Mouse (Mus musculus): ENCODE results near the gene Golgb1. TPM values are rescaled to one million over a fixed set of nuclear protein-coding genes. Genes with fewer than 3 reads are reported as not detected.

Golgb1 gene
- polyA plus RNA-seq, 1 experiment from 2014 or later: 59.3 TPM

- no peak for ATAC-seq (ENCODE audit: insufficient number of reproducible peaks, low FRiP score)
- no peak overlapping the region for H3K4me3 ChIP-seq
- no peaks in the 10 kb centered on the region for H3K4me1 ChIP-seq (replicated peaks)
- no peak overlapping the region for H3K27ac ChIP-seq (ENCODE audit: poor library complexity, severe bottlenecking)
- no peak overlapping the region for H3K4me2 ChIP-seq
- no peak overlapping the region for H3K9ac ChIP-seq
- no peaks in the 10 kb centered on the region for H3K27me3 ChIP-seq (replicated peaks)
- 95% methylated on average over 10 of the region's 10 CpGs for WGBS
- H3K36me3 ChIP-seq: peaks cover 79% of the 10 kb centered on the region
- no peaks in the 10 kb centered on the region for H3K9me3 ChIP-seq (replicated peaks)
Measured at GRCm38 (mm10) chr16:36918505-36918904, 43.6 kb downstream of the Golgb1 start.

- no peak overlapping the region for H3K4me3 ChIP-seq
- H3K4me1 ChIP-seq (replicated peaks): no peaks in the 10 kb centered on the region
- ATAC-seq (ENCODE audit: insufficient number of reproducible peaks, low FRiP score): no peak
- H3K27ac ChIP-seq (ENCODE audit: poor library complexity, severe bottlenecking): no peak overlapping the region
- H3K36me3 ChIP-seq: peaks cover 75% of the 10 kb centered on the region
- no peaks in the 10 kb centered on the region for H3K27me3 ChIP-seq (replicated peaks)
- H3K9ac ChIP-seq: no peak overlapping the region
- 82% methylated on average over 3 of the region's 3 CpGs for WGBS
- H3K9me3 ChIP-seq (replicated peaks): no peaks in the 10 kb centered on the region
- H3K4me2 ChIP-seq: no peak overlapping the region
Measured at GRCm38 (mm10) chr16:36920410-36920809, 45.5 kb downstream of the Golgb1 start.

GRCm38 (mm10) chr16:36921067-36921613 is 46.2 kb downstream of the Golgb1 start:
- no peak for ATAC-seq (ENCODE audit: insufficient number of reproducible peaks, low FRiP score)
- no peak overlapping the region for H3K4me2 ChIP-seq
- 90% methylated on average over 8 of the region's 8 CpGs for WGBS
- H3K36me3 ChIP-seq: peaks cover 75% of the 10 kb centered on the region
- no peak overlapping the region for H3K4me3 ChIP-seq
- H3K4me1 ChIP-seq (replicated peaks): no peaks in the 10 kb centered on the region
- no peak overlapping the region for H3K27ac ChIP-seq (ENCODE audit: poor library complexity, severe bottlenecking)
- no peaks in the 10 kb centered on the region for H3K27me3 ChIP-seq (replicated peaks)
- H3K9me3 ChIP-seq (replicated peaks): no peaks in the 10 kb centered on the region
- no peak overlapping the region for H3K9ac ChIP-seq

GRCm38 (mm10) chr16:36921980-36922379 is 47.0 kb downstream of the Golgb1 start:
- no peak overlapping the region for H3K4me3 ChIP-seq
- H3K9ac ChIP-seq: no peak overlapping the region
- H3K27me3 ChIP-seq (replicated peaks): no peaks in the 10 kb centered on the region
- no peaks in the 10 kb centered on the region for H3K4me1 ChIP-seq (replicated peaks)
- peaks cover 76% of the 10 kb centered on the region for H3K36me3 ChIP-seq
- ATAC-seq (ENCODE audit: insufficient number of reproducible peaks, low FRiP score): no peak
- 81% methylated on average over 6 of the region's 6 CpGs for WGBS
- H3K4me2 ChIP-seq: no peak overlapping the region
- no peaks in the 10 kb centered on the region for H3K9me3 ChIP-seq (replicated peaks)
- no peak overlapping the region for H3K27ac ChIP-seq (ENCODE audit: poor library complexity, severe bottlenecking)

GRCm38 (mm10) chr16:36924312-36924711 is 49.4 kb downstream of the Golgb1 start:
- Histone ChIP-seq H3K36me3 (peaks cover 78% of the 10 kb centered on the region), H3K9ac (no peak overlapping the region), H3K27me3 (replicated peaks) (no peaks in the 10 kb centered on the region), H3K4me1 (replicated peaks) (no peaks in the 10 kb centered on the region), H3K9me3 (replicated peaks) (no peaks in the 10 kb centered on the region), H3K4me3 (no peak overlapping the region), H3K4me2 (no peak overlapping the region), H3K27ac (ENCODE audit: poor library complexity, severe bottlenecking) (no peak overlapping the region)
- no peak for ATAC-seq (ENCODE audit: insufficient number of reproducible peaks, low FRiP score)
- 90% methylated on average over 8 of the region's 8 CpGs for WGBS

GRCm38 (mm10) chr16:36925351-36925750 is 50.4 kb downstream of the Golgb1 start:
- Histone ChIP-seq H3K9ac (no peak overlapping the region), H3K27ac (ENCODE audit: poor library complexity, severe bottlenecking) (no peak overlapping the region), H3K4me3 (no peak overlapping the region), H3K4me2 (no peak overlapping the region), H3K9me3 (replicated peaks) (no peaks in the 10 kb centered on the region), H3K36me3 (peaks cover 79% of the 10 kb centered on the region), H3K27me3 (replicated peaks) (no peaks in the 10 kb centered on the region), H3K4me1 (replicated peaks) (no peaks in the 10 kb centered on the region)
- 85% methylated on average over 6 of the region's 6 CpGs for WGBS
- no peak for ATAC-seq (ENCODE audit: insufficient number of reproducible peaks, low FRiP score)

- ATAC-seq (ENCODE audit: insufficient number of reproducible peaks, low FRiP score): no peak
- H3K4me1 ChIP-seq (replicated peaks): no peaks in the 10 kb centered on the region
- WGBS: 82% methylated on average over 6 of the region's 6 CpGs
- H3K9me3 ChIP-seq (replicated peaks): no peaks in the 10 kb centered on the region
- no peak overlapping the region for H3K27ac ChIP-seq (ENCODE audit: poor library complexity, severe bottlenecking)
- H3K4me2 ChIP-seq: no peak overlapping the region
- no peaks in the 10 kb centered on the region for H3K27me3 ChIP-seq (replicated peaks)
- peaks cover 83% of the 10 kb centered on the region for H3K36me3 ChIP-seq
- H3K4me3 ChIP-seq: no peak overlapping the region
- H3K9ac ChIP-seq: no peak overlapping the region
Measured at GRCm38 (mm10) chr16:36925797-36926196, 50.9 kb downstream of the Golgb1 start.

GRCm38 (mm10) chr16:36926514-36927447 is 51.8 kb downstream of the Golgb1 start:
- Histone ChIP-seq H3K36me3 (peaks cover 86% of the 10 kb centered on the region), H3K9ac (no peak overlapping the region)
- WGBS: 88% methylated on average over 10 of the region's 10 CpGs

GRCm38 (mm10) chr16:36927495-36928105 is 52.7 kb downstream of the Golgb1 start:
- ATAC-seq (ENCODE audit: insufficient number of reproducible peaks, low FRiP score): no peak
- WGBS: 82% methylated on average over 10 of the region's 10 CpGs

More at GRCm38 (mm10) chr16:36926514-36927447, 51.8 kb downstream of the Golgb1 start:
- Histone ChIP-seq H3K27me3 (replicated peaks) (no peaks in the 10 kb centered on the region), H3K4me2 (no peak overlapping the region), H3K4me1 (replicated peaks) (no peaks in the 10 kb centered on the region), H3K27ac (ENCODE audit: poor library complexity, severe bottlenecking) (no peak overlapping the region), H3K9me3 (replicated peaks) (no peaks in the 10 kb centered on the region), H3K4me3 (no peak overlapping the region)
- no peak for ATAC-seq (ENCODE audit: insufficient number of reproducible peaks, low FRiP score)

GRCm38 (mm10) chr16:36928106-36928500 is 53.2 kb downstream of the Golgb1 start:
- ATAC-seq (ENCODE audit: insufficient number of reproducible peaks, low FRiP score): no peak
- Histone ChIP-seq H3K4me2 (no peak overlapping the region), H3K4me3 (no peak overlapping the region), H3K9ac (no peak overlapping the region), H3K27ac (ENCODE audit: poor library complexity, severe bottlenecking) (no peak overlapping the region), H3K4me1 (replicated peaks) (no peaks in the 10 kb centered on the region), H3K9me3 (replicated peaks) (no peaks in the 10 kb centered on the region), H3K36me3 (peaks cover 94% of the 10 kb centered on the region), H3K27me3 (replicated peaks) (no peaks in the 10 kb centered on the region)
- 90% methylated on average over 8 of the region's 8 CpGs for WGBS

More at GRCm38 (mm10) chr16:36927495-36928105, 52.7 kb downstream of the Golgb1 start:
- H3K9ac ChIP-seq: no peak overlapping the region
- no peaks in the 10 kb centered on the region for H3K9me3 ChIP-seq (replicated peaks)
- no peak overlapping the region for H3K27ac ChIP-seq (ENCODE audit: poor library complexity, severe bottlenecking)
- no peaks in the 10 kb centered on the region for H3K27me3 ChIP-seq (replicated peaks)
- H3K4me1 ChIP-seq (replicated peaks): no peaks in the 10 kb centered on the region
- H3K4me2 ChIP-seq: no peak overlapping the region
- H3K4me3 ChIP-seq: no peak overlapping the region
- peaks cover 90% of the 10 kb centered on the region for H3K36me3 ChIP-seq

- no peaks in the 10 kb centered on the region for H3K27me3 ChIP-seq (replicated peaks)
- H3K9ac ChIP-seq: no peak overlapping the region
- WGBS: 92% methylated on average over 7 of the region's 7 CpGs
- no peaks in the 10 kb centered on the region for H3K9me3 ChIP-seq (replicated peaks)
- H3K4me3 ChIP-seq: no peak overlapping the region
- H3K4me1 ChIP-seq (replicated peaks): peaks cover 6% of the 10 kb centered on the region; the same call in 1 of the 2 replicates
- H3K27ac ChIP-seq (ENCODE audit: poor library complexity, severe bottlenecking): no peak overlapping the region
- peaks cover 89% of the 10 kb centered on the region for H3K36me3 ChIP-seq
- H3K4me2 ChIP-seq: no peak overlapping the region
- ATAC-seq (ENCODE audit: insufficient number of reproducible peaks, low FRiP score): no peak
Measured at GRCm38 (mm10) chr16:36929216-36929615, 54.3 kb downstream of the Golgb1 start.
